22 mouse cellular contexts compared by ENCODE assay signal in the genomic region with DNA sequence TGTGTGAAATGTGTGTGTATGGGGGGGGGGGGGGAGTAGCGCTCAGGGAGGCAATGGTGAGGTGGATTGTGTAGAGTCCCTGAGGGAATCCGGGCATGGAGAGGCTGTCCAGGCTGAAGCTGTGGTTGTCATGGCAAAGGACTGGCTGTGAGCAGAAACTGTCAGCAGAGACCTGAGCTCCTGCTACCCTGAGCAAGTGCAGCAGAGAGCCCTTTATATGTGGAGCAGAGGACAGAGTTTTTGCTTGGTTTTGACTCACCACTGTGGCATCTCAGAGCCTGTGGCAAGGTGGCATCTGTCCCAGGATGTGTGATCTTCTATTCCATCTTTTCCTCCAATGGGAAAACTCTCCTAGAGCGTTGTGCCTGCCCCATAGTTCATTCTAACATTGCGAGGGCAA.
DNase-seq lines count a peak whose midpoint lies in the region; ATAC-seq and TF ChIP-seq lines count a peak whose summit lies in the region.
"Had no signal": no experiment of that assay in that cellular context is flagged by ENCODE, and none has a peak within 500 bp of the region (broad histone marks: within the 10 kb centered on the region; RNA-seq: fewer than 3 reads in every experiment).

No protein-coding gene starts in this region.

- no peaks in the 10 kb centered on the region for H3K27me3 ChIP-seq in forebrain, postnatal 0 days (ENCODE audit: insufficient read depth, low read length)
- H3K27me3 ChIP-seq in forebrain, embryonic 15.5 days = no peaks in the 10 kb centered on the region
- no peaks in the 10 kb centered on the region for H3K27me3 ChIP-seq in midbrain, embryonic 11.5 days (ENCODE audit: control insufficient read depth, insufficient read depth, low read length)
- H3K27me3 ChIP-seq in midbrain, embryonic 15.5 days (replicated peaks) = no peaks in the 10 kb centered on the region
- H3K27me3 ChIP-seq in neural tube, embryonic 15.5 days (replicated peaks) = no peaks in the 10 kb centered on the region
- H3K27me3 ChIP-seq: embryonic facial prominence, embryonic 13.5 days; forebrain, embryonic 13.5 days; heart, embryonic 13.5 days; hindbrain, embryonic 13.5 days had no signal

- H3K4me1 ChIP-seq in forebrain, postnatal 0 days (ENCODE audit: insufficient read depth) = no peaks in the 10 kb centered on the region
- no peaks in the 10 kb centered on the region for H3K4me1 ChIP-seq in forebrain, embryonic 15.5 days
- H3K4me1 ChIP-seq in midbrain, embryonic 11.5 days (ENCODE audit: control insufficient read depth, insufficient read depth, low read length) = no peaks in the 10 kb centered on the region
- 0 out of 2 replicates have a peak, but pooled peaks cover 5% of the 10 kb centered on the region for H3K4me1 ChIP-seq in midbrain, embryonic 15.5 days
- H3K4me1 ChIP-seq in neural tube, embryonic 15.5 days = peaks cover 9% of the 10 kb centered on the region

- ATAC-seq in forebrain, postnatal 0 days = peak; percentile 48; the same call in 1 of the 2 replicates
- ATAC-seq in forebrain, embryonic 15.5 days (replicated peaks) = no peak
- ATAC-seq in midbrain, embryonic 11.5 days (ENCODE audit: low FRiP score) = 0 out of 2 replicates have a peak, but pooled peaks have one; percentile 22
- ATAC-seq in midbrain, embryonic 15.5 days (replicated peaks) = no peak
- ATAC-seq in neural tube, embryonic 15.5 days (ENCODE audit: low FRiP score) = peak; percentile 20; the same call in 1 of the 2 replicates
- ATAC-seq: CD4-positive, CD25-positive, alpha-beta regulatory T cell, adult 4 months; forebrain, embryonic 13.5 days; intestine, embryonic 16.5 days had no signal

- no peaks in the 10 kb centered on the region for H3K9me3 ChIP-seq in forebrain, postnatal 0 days (ENCODE audit: low read length)
- no peaks in the 10 kb centered on the region for H3K9me3 ChIP-seq in forebrain, embryonic 15.5 days
- H3K9me3 ChIP-seq in midbrain, embryonic 11.5 days (ENCODE audit: control insufficient read depth, low read length) = no peaks in the 10 kb centered on the region
- H3K9me3 ChIP-seq in midbrain, embryonic 15.5 days = no peaks in the 10 kb centered on the region
- H3K9me3 ChIP-seq in neural tube, embryonic 15.5 days (replicated peaks) = no peaks in the 10 kb centered on the region
- H3K9me3 ChIP-seq: embryonic facial prominence, embryonic 13.5 days; forebrain, embryonic 13.5 days; G1E; heart, embryonic 13.5 days; hindbrain, embryonic 13.5 days had no signal

- no peak overlapping the region for H3K27ac ChIP-seq in forebrain, postnatal 0 days (ENCODE audit: low read depth, low read length)
- H3K27ac ChIP-seq in forebrain, embryonic 15.5 days (replicated peaks) = no peak overlapping the region
- H3K27ac ChIP-seq in midbrain, embryonic 11.5 days (ENCODE audit: low read depth, low read length) = no peak overlapping the region
- H3K27ac ChIP-seq in midbrain, embryonic 15.5 days = no peak overlapping the region
- H3K27ac ChIP-seq in neural tube, embryonic 15.5 days (replicated peaks) = no peak overlapping the region
- H3K27ac ChIP-seq: embryonic facial prominence, embryonic 13.5 days; forebrain, embryonic 13.5 days; gastrocnemius, adult 2 months; heart, embryonic 13.5 days; hindbrain, embryonic 13.5 days had no signal

- WGBS in forebrain, postnatal 0 days = 82% methylated on average over 4 of the region's 4 CpGs
- WGBS in forebrain, embryonic 15.5 days = 78% methylated on average over 4 of the region's 4 CpGs
- 76% methylated on average over 4 of the region's 4 CpGs for WGBS in midbrain, embryonic 11.5 days
- 59% methylated on average over 4 of the region's 4 CpGs for WGBS in midbrain, embryonic 15.5 days
- 64% methylated on average over 4 of the region's 4 CpGs for WGBS in neural tube, embryonic 15.5 days

- H3K9ac ChIP-seq in forebrain, postnatal 0 days = no peak overlapping the region
- H3K9ac ChIP-seq in forebrain, embryonic 15.5 days (replicated peaks) = no peak overlapping the region
- H3K9ac ChIP-seq in midbrain, embryonic 11.5 days (ENCODE audit: low read length) = no peak overlapping the region
- no peak overlapping the region for H3K9ac ChIP-seq in midbrain, embryonic 15.5 days
- no peak overlapping the region for H3K9ac ChIP-seq in neural tube, embryonic 15.5 days (replicated peaks)
- H3K9ac ChIP-seq: embryonic facial prominence, embryonic 13.5 days; forebrain, embryonic 13.5 days; heart, embryonic 13.5 days; hindbrain, embryonic 13.5 days had no signal

- no peak for TF ChIP-seq CTCF in forebrain, postnatal 0 days (IDR thresholded peaks at IDR 0.05; ENCODE audit: low read depth)

- no peak overlapping the region for H3K4me2 ChIP-seq in forebrain, postnatal 0 days (ENCODE audit: low read depth)
- no peak overlapping the region for H3K4me2 ChIP-seq in forebrain, embryonic 15.5 days (replicated peaks)
- no peak overlapping the region for H3K4me2 ChIP-seq in midbrain, embryonic 11.5 days
- no peak overlapping the region for H3K4me2 ChIP-seq in midbrain, embryonic 15.5 days
- H3K4me2 ChIP-seq in neural tube, embryonic 15.5 days = no peak overlapping the region
- H3K4me2 ChIP-seq: embryonic facial prominence, embryonic 13.5 days; forebrain, embryonic 13.5 days; heart, embryonic 13.5 days; hindbrain, embryonic 13.5 days had no signal

- H3K4me3 ChIP-seq in forebrain, postnatal 0 days (ENCODE audit: low read depth, low read length) = no peak overlapping the region
- no peak overlapping the region for H3K4me3 ChIP-seq in forebrain, embryonic 15.5 days
- H3K4me3 ChIP-seq in midbrain, embryonic 11.5 days (ENCODE audit: low read depth, low read length) = no peak overlapping the region
- no peak overlapping the region for H3K4me3 ChIP-seq in midbrain, embryonic 15.5 days
- no peak overlapping the region for H3K4me3 ChIP-seq in neural tube, embryonic 15.5 days (replicated peaks)
- H3K4me3 ChIP-seq: embryonic facial prominence, embryonic 13.5 days; forebrain, embryonic 13.5 days; gastrocnemius, adult 2 months; heart, embryonic 13.5 days; hindbrain, embryonic 13.5 days had no signal

- no peaks in the 10 kb centered on the region for H3K36me3 ChIP-seq in forebrain, postnatal 0 days (ENCODE audit: insufficient read depth)
- H3K36me3 ChIP-seq in forebrain, embryonic 15.5 days = no peaks in the 10 kb centered on the region
- H3K36me3 ChIP-seq in midbrain, embryonic 11.5 days (ENCODE audit: control insufficient read depth, insufficient read depth, low read length) = no peaks in the 10 kb centered on the region
- no peaks in the 10 kb centered on the region for H3K36me3 ChIP-seq in midbrain, embryonic 15.5 days (replicated peaks)
- no peaks in the 10 kb centered on the region for H3K36me3 ChIP-seq in neural tube, embryonic 15.5 days
- H3K36me3 ChIP-seq: embryonic facial prominence, embryonic 13.5 days; G1E; heart, embryonic 13.5 days; hindbrain, embryonic 13.5 days had no signal

- DNase-seq in forebrain, postnatal 0 days = no peak
- DNase-seq in midbrain, embryonic 11.5 days (ENCODE audit: low spot score, missing footprints) = no peak
- peak; percentile 83 for DNase-seq in 3T3-L1 (ENCODE audit: low read depth, low spot score)
- no peak for DNase-seq in thymus, postnatal 14 days
- DNase-seq: adrenal gland, adult 2 months; adrenal gland, postnatal 25 days; cerebellum, adult 18-20 months; cerebellum, adult 9-11 months; cerebellum, postnatal 36 days; gastrocnemius, adult 2 months; gastrocnemius, postnatal 25 days; heart, postnatal 36 days had no signal

Comparison
In these comparisons a context has a peak if more than half of its experiments do, and no peak if none do; other contexts are left out.
1. ATAC-seq: peak in forebrain, postnatal 0 days (single experiment), midbrain, embryonic 11.5 days (single experiment) and neural tube, embryonic 15.5 days (single experiment); none in forebrain, embryonic 15.5 days (single experiment) and midbrain, embryonic 15.5 days (single experiment).